Mouse (Mus musculus) C2C12 (cell line): ENCODE data around the gene Ntrk2. TPM values are rescaled to one million over a fixed set of nuclear protein-coding genes. Genes with fewer than 3 reads are reported as not detected.

Source experiments
- H3K27me3 ChIP-seq: one replicate; pipeline ENCODE4 v1.6.1; 2011; ENCODE audit not compliant: control insufficient read depth, insufficient read depth, insufficient read length
- H3K36me3 ChIP-seq: one replicate; pipeline ENCODE4 v1.6.1; 2011; ENCODE audit not compliant: control insufficient read depth, insufficient read depth
- H3K4me3 ChIP-seq: one replicate; pipeline ENCODE4 v1.5.1; 2011; ENCODE audit warnings: mild to moderate bottlenecking, control low read depth; ENCODE audit not compliant: poor library complexity, insufficient read depth, severe bottlenecking
- H3K79me2 ChIP-seq: one replicate; pipeline ENCODE4 v1.6.1; 2011; ENCODE audit not compliant: control insufficient read depth, insufficient read depth
- H3K79me3 ChIP-seq: one replicate; pipeline ENCODE4 v1.6.1; 2011; ENCODE audit warnings: low read depth, control low read depth
- H3ac ChIP-seq: one replicate; pipeline ENCODE3; 2011; ENCODE audit warnings: low read depth; ENCODE audit not compliant: control insufficient read depth, insufficient read length
- CEBPB ChIP-seq: IDR thresholded peaks from one replicate; pipeline ENCODE4 v1.6.1; 2011; ENCODE audit warnings: low read depth, mild to moderate bottlenecking, control low read depth, moderate library complexity
- CTCF ChIP-seq: IDR thresholded peaks from one replicate; pipeline ENCODE4 v1.5.1; 2011; ENCODE audit not compliant: control insufficient read depth, insufficient read depth, insufficient read length
- FOSL1 ChIP-seq: IDR thresholded peaks from one replicate; pipeline ENCODE4 v1.8.0; 2011; ENCODE audit warnings: mild to moderate bottlenecking, low read length; ENCODE audit not compliant: poor library complexity, insufficient read depth, severe bottlenecking
- MAX ChIP-seq: IDR thresholded peaks from one replicate; pipeline ENCODE4 v1.6.1; 2011; ENCODE audit warnings: mild to moderate bottlenecking, control low read depth
- MYOD1 ChIP-seq: IDR thresholded peaks from one replicate; pipeline ENCODE4 v1.6.1; 2011; ENCODE audit warnings: low read depth; ENCODE audit not compliant: control insufficient read depth, insufficient read length
- MYOG ChIP-seq: IDR thresholded peaks from one replicate; pipeline ENCODE4 v1.6.1; 2011; ENCODE audit not compliant: control insufficient read depth, insufficient read length; ENCODE audit errors: extremely low read depth
- USF1 ChIP-seq: IDR thresholded peaks from one replicate; pipeline ENCODE4 v1.6.1; 2011; ENCODE audit warnings: low read depth, mild to moderate bottlenecking, control low read depth, moderate library complexity
- polyA plus RNA-seq: library from polyadenylated mRNA; unstranded; fragments of >200 nt; fragmentation: generic; extraction: Trizol; gene quantifications from one replicate; pipeline ENCODE4 v1.2.1, GENCODE M21; 2012; ENCODE audit warnings: missing spikeins

The Ntrk2 gene
- polyA plus RNA-seq, 1 experiment = not detected

- Histone ChIP-seq H3K27me3 (no peaks in the 10 kb centered on the region), H3K4me3 (no peak overlapping the region), H3K79me2 (no peaks in the 10 kb centered on the region), H3ac (no peak overlapping the region), H3K36me3 (no peaks in the 10 kb centered on the region), H3K79me3 (no peaks in the 10 kb centered on the region)
- TF ChIP-seq MAX = no peak
- TF ChIP-seq CEBPB = no peak
- TF ChIP-seq MYOD1 = no peak
- no peak for TF ChIP-seq FOSL1
- no peak for TF ChIP-seq CTCF
- no peak for TF ChIP-seq USF1
- no peak for TF ChIP-seq MYOG
Measured at GRCm38 (mm10) chr13:58954764-58955163, 148.4 kb downstream of the Ntrk2 start.

GRCm38 (mm10) chr13:58955237-58955777 is 148.9 kb downstream of the Ntrk2 start:
- TF ChIP-seq CTCF (no peak), CEBPB (no peak), MYOD1 (no peak), MYOG (no peak), MAX (no peak), USF1 (no peak), FOSL1 (no peak)
- H3K27me3 ChIP-seq = no peaks in the 10 kb centered on the region
- H3ac ChIP-seq = no peak overlapping the region
- H3K79me2 ChIP-seq = no peaks in the 10 kb centered on the region
- H3K79me3 ChIP-seq = no peaks in the 10 kb centered on the region
- H3K36me3 ChIP-seq = no peaks in the 10 kb centered on the region
- no peak overlapping the region for H3K4me3 ChIP-seq

DNA sequence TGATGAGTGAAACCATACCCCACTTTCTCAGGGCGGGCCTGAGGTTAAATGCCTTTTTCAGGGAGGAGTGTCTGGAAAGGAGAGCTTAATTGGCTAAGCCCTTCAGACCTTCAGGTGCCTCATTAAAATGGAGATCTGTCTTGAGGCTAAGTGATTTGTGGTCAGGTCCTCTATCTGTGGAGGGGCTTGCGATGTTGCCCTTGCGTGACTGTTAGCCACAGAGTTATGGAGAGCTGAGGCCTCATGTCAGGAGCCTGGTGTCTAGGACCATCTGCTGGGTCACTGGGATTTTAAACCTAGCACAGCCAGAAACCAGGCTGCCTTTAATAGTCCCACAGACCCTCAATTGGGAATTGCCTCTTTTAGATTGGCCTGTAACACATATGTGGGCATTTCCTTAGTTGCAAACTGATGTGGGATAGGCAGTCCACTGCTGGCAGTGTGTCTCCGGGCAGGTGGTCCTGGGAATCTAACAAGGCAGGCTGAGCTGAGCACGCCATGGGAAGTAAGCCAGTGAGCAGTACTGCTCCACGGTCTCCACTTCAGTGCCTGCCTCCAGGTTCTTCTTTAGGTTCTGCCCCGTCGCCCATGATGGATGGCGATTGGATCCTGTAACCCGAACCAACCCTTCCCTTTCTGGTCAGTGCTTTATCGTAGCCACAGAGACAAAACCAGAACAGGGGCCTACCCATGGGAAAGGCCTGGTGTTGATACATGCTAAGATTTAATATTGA is 152.0 kb downstream of the Ntrk2 start:
- Histone ChIP-seq H3K79me3 (no peaks in the 10 kb centered on the region), H3K36me3 (no peaks in the 10 kb centered on the region), H3K4me3 (no peak overlapping the region), H3K27me3 (no peaks in the 10 kb centered on the region), H3K79me2 (no peaks in the 10 kb centered on the region), H3ac (no peak overlapping the region)
- TF ChIP-seq CEBPB (no peak), MYOD1 (no peak)

GRCm38 (mm10) chr13:58960321-58960720 is 154.0 kb downstream of the Ntrk2 start:
- H3K79me2 ChIP-seq = no peaks in the 10 kb centered on the region
- no peak overlapping the region for H3K4me3 ChIP-seq
- no peaks in the 10 kb centered on the region for H3K36me3 ChIP-seq
- TF ChIP-seq MAX = no peak
- TF ChIP-seq MYOG = no peak
- no peak for TF ChIP-seq CEBPB
- no peak for TF ChIP-seq CTCF
- no peak for TF ChIP-seq MYOD1
- no peak for TF ChIP-seq USF1
- TF ChIP-seq FOSL1 = no peak
- H3K79me3 ChIP-seq = no peaks in the 10 kb centered on the region
- no peak overlapping the region for H3ac ChIP-seq
- H3K27me3 ChIP-seq = no peaks in the 10 kb centered on the region

- no peaks in the 10 kb centered on the region for H3K79me3 ChIP-seq
- H3K4me3 ChIP-seq = no peak overlapping the region
- no peaks in the 10 kb centered on the region for H3K36me3 ChIP-seq
- H3K27me3 ChIP-seq = no peaks in the 10 kb centered on the region
- TF ChIP-seq MYOD1 = no peak
- TF ChIP-seq MYOG = no peak
- no peak for TF ChIP-seq CEBPB
- no peak for TF ChIP-seq USF1
- TF ChIP-seq MAX = no peak
- TF ChIP-seq CTCF = no peak
- TF ChIP-seq FOSL1 = no peak
- no peak overlapping the region for H3ac ChIP-seq
- no peaks in the 10 kb centered on the region for H3K79me2 ChIP-seq
Measured at GRCm38 (mm10) chr13:58964701-58965359, 158.5 kb downstream of the Ntrk2 start.
